ENCODE assay signal across 23 mouse cellular contexts in genomic region chr10:20739801-20740200, GRCm38 (mm10).
"Had no signal": no experiment of that assay in that cellular context is flagged by ENCODE, and none has a peak within 500 bp of the region (broad histone marks: within the 10 kb centered on the region; RNA-seq: fewer than 3 reads in every experiment).

No protein-coding gene starts in this region.

- H3K4me1 ChIP-seq: intestine, embryonic 15.5 days had no signal

- DNase-seq: gastrocnemius, postnatal 14 days; gastrocnemius, postnatal 36 days; heart, adult 2 months; heart, postnatal 10 days; heart, postnatal 4 days; kidney, adult 2 months; kidney, adult 9 months; kidney, postnatal 14 days; kidney, postnatal 36 days; layer of hippocampus, adult 9-11 months; layer of hippocampus, postnatal 36 days; left cerebral cortex, postnatal 4 days had no signal

- H3K4me3 ChIP-seq: heart, adult 2 months; heart, embryonic 12.5 days; hindbrain, embryonic 10.5 days; hindbrain, embryonic 12.5 days; intestine, embryonic 15.5 days; kidney, embryonic 15.5 days; limb, embryonic 13.5 days; limb, embryonic 15.5 days; liver, embryonic 12.5 days had no signal

- H3K27ac ChIP-seq: heart, adult 2 months; hindbrain, embryonic 10.5 days; hindbrain, embryonic 12.5 days; hindbrain, embryonic 14.5 days; intestine, embryonic 15.5 days; kidney, embryonic 15.5 days; kidney, postnatal 0 days; limb, embryonic 13.5 days; limb, embryonic 15.5 days; liver, embryonic 12.5 days; liver, embryonic 14.5 days had no signal

- H3K36me3 ChIP-seq: heart, embryonic 12.5 days; hindbrain, embryonic 10.5 days; hindbrain, embryonic 12.5 days; intestine, embryonic 15.5 days; kidney, embryonic 15.5 days; limb, embryonic 13.5 days; limb, embryonic 15.5 days; liver, embryonic 12.5 days had no signal

- H3K9ac ChIP-seq: heart, embryonic 12.5 days; hindbrain, embryonic 12.5 days; hindbrain, embryonic 14.5 days; intestine, embryonic 15.5 days; kidney, embryonic 15.5 days; limb, embryonic 13.5 days; limb, embryonic 15.5 days; liver, embryonic 12.5 days; liver, embryonic 14.5 days had no signal

- H3K27me3 ChIP-seq: heart, embryonic 12.5 days; hindbrain, embryonic 12.5 days; intestine, embryonic 15.5 days; kidney, embryonic 15.5 days; limb, embryonic 13.5 days; limb, embryonic 15.5 days; liver, embryonic 12.5 days had no signal
